Mouse (Mus musculus) spleen, postnatal 36 days (tissue): ENCODE results near the gene Gm10392.

ENCODE experiments used
- DNase-seq, 2 experiments: peaks; one replicate each; pipeline ENCODE4 v3.0.0; 2022; ENCODE audit warnings: low spot score in 2 of 2, mixed read lengths in 1 of 2

Gene Gm10392

GRCm38 (mm10) chr11:77508068-77509021, 10.7 kb downstream of the Gm10392 start:
- DNase-seq = peak; percentile 81 to 84

DNA sequence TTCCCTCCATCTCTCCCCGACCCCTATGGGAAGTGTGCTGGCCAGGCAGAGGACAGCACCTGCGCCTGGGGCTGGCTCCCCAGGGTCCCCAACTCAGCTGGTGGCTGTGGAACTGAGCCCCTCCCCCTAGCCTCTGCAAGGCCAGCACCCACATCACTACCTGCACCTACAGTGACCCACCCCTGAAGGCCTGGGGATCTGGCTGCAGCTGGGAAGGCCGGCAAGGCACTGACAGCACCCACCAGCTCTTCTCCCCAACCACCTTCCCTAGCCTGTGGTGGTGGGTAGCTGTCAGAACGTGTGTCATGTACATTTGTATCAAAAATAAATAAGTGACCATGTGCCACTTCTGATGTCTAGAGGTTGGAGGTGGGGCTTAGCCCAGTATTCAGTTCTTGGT, 11.6 kb downstream of the Gm10392 start:
- DNase-seq = no peak

- no peak for DNase-seq
These were observed 12.1 kb downstream of the Gm10392 start for GRCm38 (mm10) chr11:77506941-77507340.

DNA sequence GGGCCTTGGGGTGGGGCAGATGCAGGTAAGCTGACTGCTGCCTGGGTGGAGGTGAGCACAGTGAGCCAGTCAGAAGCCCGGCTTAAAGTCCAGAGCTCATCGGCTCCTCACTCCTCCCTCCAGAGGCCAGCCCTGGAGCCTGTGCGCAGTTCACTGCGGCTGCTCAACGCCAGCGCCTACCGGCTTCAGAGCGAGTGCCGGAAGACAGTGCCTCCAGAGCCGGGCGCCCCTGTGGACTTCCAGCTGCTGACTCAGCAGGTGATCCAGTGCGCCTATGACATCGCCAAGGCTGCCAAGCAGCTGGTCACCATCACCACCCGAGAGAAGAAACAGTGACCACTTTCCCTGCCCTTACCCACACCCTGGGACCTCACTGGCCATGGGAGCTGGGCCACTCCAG, 12.7 kb downstream of the Gm10392 start:
- no peak for DNase-seq

GRCm38 (mm10) chr11:77505291-77505980, 13.6 kb downstream of the Gm10392 start:
- no peak for DNase-seq

DNA sequence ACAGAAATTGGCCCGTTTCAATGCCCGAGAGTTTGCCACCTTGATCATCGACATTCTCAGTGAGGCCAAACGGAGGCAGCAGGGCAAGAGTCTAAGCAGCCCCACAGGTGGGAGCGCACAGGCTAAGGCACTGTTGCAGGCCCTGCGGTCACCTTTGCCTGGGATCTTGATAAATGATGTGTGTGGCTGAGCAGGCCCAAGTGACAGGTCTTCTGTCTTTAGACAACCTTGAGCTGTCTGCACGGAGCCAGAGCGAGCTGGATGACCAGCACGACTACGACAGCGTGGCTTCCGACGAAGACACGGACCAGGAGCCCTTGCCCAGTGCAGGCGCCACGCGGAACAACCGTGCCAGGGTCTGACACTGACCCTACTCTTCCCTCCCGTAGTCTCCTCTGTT, 14.6 kb downstream of the Gm10392 start:
- no peak for DNase-seq

GRCm38 (mm10) chr11:77503511-77503910, 15.5 kb downstream of the Gm10392 start:
- no peak for DNase-seq

DNA sequence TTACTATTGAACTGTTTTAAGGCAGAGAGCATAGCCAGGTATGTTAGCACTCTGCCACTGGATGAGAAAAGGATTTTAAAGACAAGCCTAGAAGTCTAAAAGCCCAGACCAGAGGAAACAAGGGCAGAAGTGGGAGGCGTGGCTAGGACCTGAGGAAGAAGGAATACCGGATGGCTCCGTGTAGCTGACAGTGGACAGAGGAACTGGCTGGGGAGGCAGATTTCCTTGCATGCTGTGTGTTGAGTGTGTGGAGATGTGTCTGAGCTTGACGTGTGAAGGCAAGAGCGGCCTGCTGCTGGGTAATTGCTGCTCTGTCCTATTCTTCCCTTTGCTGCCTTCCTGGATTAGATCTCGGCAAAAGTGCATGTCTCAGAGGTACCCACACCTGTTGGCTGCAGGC, 16.5 kb downstream of the Gm10392 start:
- no peak for DNase-seq

- no peak for DNase-seq
These were observed 17.0 kb downstream of the Gm10392 start for GRCm38 (mm10) chr11:77501971-77502370.

DNA sequence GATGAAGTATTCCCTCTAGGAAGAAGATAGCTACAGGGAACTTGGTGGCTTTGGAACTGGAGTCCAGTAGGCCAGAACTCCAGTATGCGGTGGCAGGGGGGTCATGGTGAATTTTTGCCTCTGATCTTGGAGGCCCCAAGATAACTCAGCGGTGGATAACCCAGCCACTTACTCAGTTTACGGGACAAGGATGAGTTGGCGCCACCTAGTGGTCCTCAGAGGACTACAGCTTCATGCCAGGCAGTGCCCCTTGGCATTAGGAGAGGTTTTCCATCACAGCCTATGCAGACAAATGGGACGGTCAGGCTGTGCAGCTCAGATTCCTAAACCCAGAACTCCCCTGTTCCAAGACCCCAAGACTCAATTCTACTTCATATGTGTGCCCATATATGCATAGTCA, 17.6 kb downstream of the Gm10392 start:
- DNase-seq = peak; percentile 60 to 67

DNA sequence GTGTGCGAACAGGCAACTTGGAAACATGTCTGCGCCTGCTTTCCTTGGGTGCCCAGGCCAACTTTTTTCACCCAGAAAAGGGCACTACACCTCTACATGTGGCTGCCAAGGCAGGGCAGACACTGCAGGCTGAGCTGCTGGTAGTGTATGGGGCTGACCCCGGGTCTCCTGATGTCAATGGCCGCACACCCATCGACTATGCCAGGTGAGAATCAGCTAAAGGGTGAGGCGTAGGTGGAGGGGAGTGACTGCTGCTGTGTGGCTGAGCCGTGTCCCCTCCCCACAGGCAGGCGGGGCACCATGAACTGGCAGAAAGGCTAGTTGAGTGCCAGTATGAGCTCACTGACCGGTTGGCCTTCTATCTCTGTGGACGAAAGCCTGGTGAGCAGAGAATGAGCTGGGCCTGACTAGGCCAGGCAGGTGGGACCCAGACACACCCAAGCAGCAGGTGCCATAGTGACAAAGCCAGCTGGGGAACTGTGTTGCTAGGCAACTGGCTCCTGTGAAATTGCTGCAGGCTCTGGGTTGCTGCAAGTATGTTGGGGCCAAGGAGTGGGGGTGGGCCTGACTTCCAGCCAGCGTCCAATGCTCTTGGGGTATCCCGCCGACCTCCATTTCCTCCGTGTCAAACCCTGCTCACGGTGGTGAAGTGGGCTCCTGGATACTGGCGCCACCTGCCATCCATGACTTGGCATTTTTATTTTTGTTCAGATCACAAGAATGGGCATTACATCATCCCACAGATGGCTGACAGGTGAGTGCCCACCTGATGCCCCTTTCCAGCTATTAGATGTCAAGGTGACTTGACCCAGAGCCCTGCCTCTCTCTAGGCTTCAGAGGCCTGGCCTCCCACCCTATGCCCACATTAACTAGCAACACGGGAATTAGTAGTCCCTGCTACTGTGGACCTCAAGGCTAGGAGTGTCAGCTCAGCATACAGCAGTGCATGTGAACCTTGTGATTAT, 18.4 kb downstream of the Gm10392 start:
- no peak for DNase-seq

GRCm38 (mm10) chr11:77499354-77499753, 19.6 kb downstream of the Gm10392 start:
- DNase-seq = no peak

DNA sequence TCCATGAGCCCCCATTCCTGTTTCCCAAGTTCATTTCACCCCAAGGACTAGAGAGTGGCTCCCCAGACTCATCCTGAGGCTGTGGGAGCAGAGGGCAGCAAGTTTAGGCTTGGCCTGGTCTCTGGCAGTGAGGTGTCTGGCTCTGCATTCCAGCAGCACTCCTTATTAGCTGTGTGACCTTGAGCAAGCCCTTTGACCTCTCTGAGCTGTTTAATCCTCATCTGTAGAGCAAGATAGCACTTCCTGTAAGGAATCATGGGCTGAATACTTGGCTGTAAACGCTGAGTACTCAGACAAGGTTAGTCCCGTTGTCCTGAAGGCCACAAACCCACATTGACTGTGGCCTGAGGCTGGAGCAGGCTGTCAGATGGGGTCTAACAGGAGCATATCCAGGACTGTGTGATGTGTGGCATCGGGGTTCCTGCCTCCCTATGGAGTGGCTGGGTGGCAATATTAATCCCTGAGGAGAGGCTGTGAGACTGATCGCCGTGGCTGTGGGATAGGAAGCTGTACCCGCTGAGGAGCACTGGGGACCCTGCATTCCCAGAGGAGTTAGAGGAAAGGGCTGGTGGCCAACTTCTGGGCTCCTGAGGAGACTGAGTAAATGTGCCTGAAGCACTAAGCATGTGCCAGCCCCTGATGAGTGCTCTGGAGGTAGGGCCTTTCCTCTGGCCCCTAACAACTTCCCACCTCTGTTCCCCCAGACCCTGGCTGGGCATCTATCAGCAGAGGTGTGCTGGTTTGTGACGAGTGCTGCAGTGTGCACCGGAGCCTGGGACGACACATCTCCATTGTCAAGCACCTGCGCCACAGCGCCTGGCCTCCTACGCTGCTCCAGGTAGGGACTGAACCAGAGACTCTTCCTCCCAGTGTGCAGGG, 20.5 kb downstream of the Gm10392 start:
- no peak for DNase-seq

- no peak for DNase-seq
These were observed 21.1 kb downstream of the Gm10392 start for GRCm38 (mm10) chr11:77497851-77498250.

GRCm38 (mm10) chr11:77497341-77497756, 21.6 kb downstream of the Gm10392 start:
- DNase-seq = peak; percentile 58 to 64

GRCm38 (mm10) chr11:77495507-77495906, 23.5 kb downstream of the Gm10392 start:
- DNase-seq = no peak

DNA sequence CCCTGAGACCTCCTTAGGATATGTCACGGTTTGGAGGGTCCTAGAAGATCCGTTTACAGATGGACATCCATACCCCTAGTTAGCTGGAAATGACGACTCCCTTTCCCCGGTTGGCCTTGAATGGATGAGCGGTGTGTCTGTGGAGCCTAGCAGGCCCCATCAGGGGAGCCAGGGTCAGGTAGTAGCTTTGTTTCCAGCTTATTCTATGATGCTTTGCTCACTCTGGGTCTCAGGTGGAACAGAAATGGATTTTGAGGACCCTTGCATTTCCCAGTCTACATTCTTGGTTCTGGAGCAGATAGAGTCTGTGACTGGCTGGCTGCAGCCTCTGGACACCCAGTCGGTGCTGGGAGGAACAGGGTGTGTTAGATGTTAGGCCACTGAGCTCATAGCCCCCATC, 24.2 kb downstream of the Gm10392 start:
- no peak for DNase-seq

DNA sequence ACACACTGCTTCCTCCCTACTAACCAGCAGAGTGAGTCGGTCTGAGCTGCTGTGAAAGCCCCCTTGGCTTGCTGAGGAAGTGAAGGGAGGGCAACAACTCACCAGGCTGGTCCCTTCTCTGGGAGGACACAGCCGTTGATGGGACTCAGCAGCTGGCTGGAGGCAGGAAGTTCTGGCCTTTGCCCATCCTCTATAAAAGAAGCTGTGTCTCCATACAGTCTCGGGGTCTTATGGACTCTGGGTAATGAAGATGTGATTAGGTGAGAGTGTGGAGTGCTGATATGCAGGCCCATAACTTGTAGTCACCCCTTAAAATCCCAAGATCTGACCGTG, 24.7 kb downstream of the Gm10392 start:
- no peak for DNase-seq

DNA sequence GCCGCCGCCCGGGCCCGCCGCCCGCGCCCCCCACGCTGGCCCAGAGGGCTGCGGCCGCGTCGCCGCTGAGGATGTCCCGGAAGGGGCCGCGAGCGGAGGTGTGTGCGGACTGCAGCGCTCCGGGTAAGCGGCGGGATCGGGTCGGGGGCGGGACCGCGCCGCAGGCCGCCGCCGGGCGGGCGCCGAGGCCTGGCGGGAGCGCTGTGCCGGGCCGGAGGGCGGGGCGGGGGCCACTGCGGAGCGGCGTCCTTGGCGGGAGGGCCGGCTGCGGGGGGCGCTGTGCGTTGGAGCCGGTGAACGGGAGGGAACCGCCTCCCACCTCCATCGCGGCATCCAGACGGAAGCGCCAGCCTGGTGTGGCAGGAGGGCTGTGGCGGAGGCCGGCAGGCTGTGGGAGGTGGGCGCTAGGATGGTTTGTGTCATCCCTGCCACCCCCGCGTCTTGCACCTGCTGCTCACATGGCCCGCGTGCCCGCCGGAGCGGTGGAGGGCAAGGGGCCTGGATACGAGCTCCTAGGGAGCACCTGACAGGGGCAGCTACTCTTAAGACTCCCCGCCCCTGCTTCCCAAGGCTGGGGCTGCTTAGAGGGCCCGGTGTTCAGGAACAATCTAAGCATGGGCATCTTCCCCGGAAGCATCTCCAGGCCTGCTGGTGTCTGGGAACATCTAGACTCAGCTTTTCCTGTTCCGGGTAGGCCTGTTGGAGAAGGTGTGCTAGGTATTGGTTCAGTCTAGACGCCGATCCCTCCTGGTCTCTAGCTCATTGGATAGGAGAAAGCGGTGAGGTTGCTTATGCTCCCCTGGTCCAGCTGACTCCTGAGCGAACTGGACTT, 25.3 kb downstream of the Gm10392 start, which contains the start of gene Git1:
TSS of gene Git1 (plus strand) at position 51 of the 832 bp plus-strand sequence.
- DNase-seq = peak in 1 of 2 experiments; percentile 40

DNA sequence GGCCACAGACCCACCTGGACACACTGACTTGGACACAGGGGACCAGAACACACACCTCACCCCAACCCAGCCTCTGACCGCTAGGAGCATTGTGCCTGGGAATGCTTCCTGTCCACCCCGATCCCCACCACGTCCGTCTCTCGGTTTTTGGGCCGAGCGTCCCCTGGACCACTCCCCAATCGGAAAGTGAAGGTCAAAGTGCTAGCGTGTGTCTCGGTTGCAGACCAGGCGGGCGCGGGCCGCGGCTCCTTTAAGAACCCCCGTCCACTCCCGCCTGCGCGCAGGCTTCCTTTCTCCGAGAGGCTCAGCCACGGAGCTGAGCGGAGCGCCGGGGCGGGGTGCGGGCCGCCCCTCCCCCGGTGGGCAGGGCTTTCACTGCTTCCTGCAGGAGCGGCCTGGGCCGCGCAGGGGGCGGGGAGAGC, 26.1 kb downstream of the Gm10392 start:
- peak; percentile 94 for DNase-seq
